Mouse (Mus musculus): ENCODE results near the gene Olfr1255.

Olfr1255 gene

GRCm38 (mm10) chr2:89811751-89812150 is at the start of gene Olfr1255:
TSS of gene Olfr1255 (plus strand) at chr2:89812051.
- no peak for DNase-seq (ENCODE audit: low spot score in 2 of 2)

GRCm38 (mm10) chr2:89793519-89793918 is 18.3 kb upstream of the Olfr1255 start, which contains the start of gene Olfr1254:
TSS of gene Olfr1254 (minus strand) at chr2:89793619.
- no peak for DNase-seq (ENCODE audit: low spot score in 2 of 2)

GRCm38 (mm10) chr2:89799583-89799982 is 12.3 kb upstream of the Olfr1255 start:
- no peak for DNase-seq (ENCODE audit: low spot score in 2 of 2)

GRCm38 (mm10) chr2:89810751-89811150 is 1.1 kb upstream of the Olfr1255 start:
- no peak for DNase-seq (ENCODE audit: low spot score in 2 of 2)

- no peak for DNase-seq (ENCODE audit: low spot score in 2 of 2)
Observed at GRCm38 (mm10) chr2:89820216-89820615, 8.4 kb downstream of the Olfr1255 start.

GRCm38 (mm10) chr2:89841455-89841854 is 29.6 kb downstream of the Olfr1255 start, which contains the start of gene Olfr1256:
TSS of gene Olfr1256 (minus strand) at chr2:89841555.
- DNase-seq (ENCODE audit: low spot score in 2 of 2) = no peak

GRCm38 (mm10) chr2:89848105-89848504 is 36.3 kb downstream of the Olfr1255 start, which contains the start of gene Olfr48:
TSS of gene Olfr48 (minus strand) at chr2:89848205.
- DNase-seq (ENCODE audit: low spot score in 2 of 2) = no peak

- DNase-seq (ENCODE audit: low spot score in 2 of 2) = no peak
Observed at GRCm38 (mm10) chr2:89849230-89849629, 37.4 kb downstream of the Olfr1255 start.

Data from urinary bladder, adult 18-20 months (tissue).